Mouse (Mus musculus): ENCODE data around the gene Slc6a16. TPM values are rescaled to one million over a fixed set of nuclear protein-coding genes. Genes with fewer than 3 reads are reported as not detected.
"Not testable (repeated sequence)": the region's sequence is repeated elsewhere in the genome, so short reads cannot be mapped to it uniquely, and the experiment has no call there.

Gene Slc6a16
- polyA plus RNA-seq, 1 experiment, result not detected

DNA sequence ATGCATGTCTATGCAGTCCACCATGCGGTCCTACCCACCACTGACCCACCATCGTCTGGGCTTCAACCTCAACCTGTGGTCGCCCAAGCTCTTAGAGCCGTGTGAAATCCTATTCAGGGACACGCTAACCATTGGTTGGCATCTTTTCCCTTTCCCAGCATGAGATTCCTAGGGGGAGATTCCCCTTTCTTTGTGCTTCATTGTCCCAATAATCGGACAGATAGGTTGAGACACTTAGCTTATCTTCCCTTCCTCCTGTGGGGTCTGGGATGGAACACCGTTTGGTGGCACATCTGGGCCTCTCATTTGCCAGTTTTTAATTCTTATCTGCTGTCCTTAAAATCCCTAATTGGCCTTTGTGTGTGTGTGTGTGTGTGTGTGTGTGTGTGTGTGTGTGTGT, 776 bp upstream of the Slc6a16 start:
- H3K4me3 ChIP-seq (ENCODE audit: insufficient read depth, low read length), result no peak overlapping the region
- TF ChIP-seq POLR2A (IDR thresholded peaks at IDR 0.05; ENCODE audit: low read depth, low read length), result no peak
- TF ChIP-seq CTCF (IDR thresholded peaks at IDR 0.05; ENCODE audit: borderline replicate concordance, insufficient read depth, low read length), result no peak
- H3K27ac ChIP-seq (ENCODE audit: insufficient read depth, low read length), result no peak overlapping the region

DNA sequence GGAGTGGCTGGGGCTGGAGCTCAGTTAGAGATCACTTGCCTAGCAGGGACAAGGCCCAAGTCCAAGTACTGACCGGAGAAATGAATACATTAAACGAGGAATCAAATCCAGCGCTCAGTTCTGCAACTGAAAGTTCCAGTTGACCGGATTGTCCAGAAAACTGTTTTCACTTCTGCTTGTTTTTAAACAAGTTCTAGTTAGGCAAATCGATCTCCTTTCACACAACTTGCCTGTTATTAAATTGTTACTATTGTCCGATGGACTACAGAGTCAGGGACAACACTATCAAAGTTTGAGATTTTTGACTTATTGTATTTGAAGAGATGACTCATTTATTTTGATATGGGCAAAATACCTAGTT, 484 bp downstream of the Slc6a16 start:
- H3K4me3 ChIP-seq (ENCODE audit: insufficient read depth, low read length), result no peak overlapping the region
- H3K27ac ChIP-seq (ENCODE audit: insufficient read depth, low read length), result no peak overlapping the region
- H3K4me1 ChIP-seq (ENCODE audit: control insufficient read depth, insufficient read depth, low read length), result no peaks in the 10 kb centered on the region
- TF ChIP-seq POLR2A (IDR thresholded peaks at IDR 0.05; ENCODE audit: low read depth, low read length) (no peak), CTCF (IDR thresholded peaks at IDR 0.05; ENCODE audit: borderline replicate concordance, insufficient read depth, low read length) (no peak)

More for the DNA sequence above, 776 bp upstream of the Slc6a16 start:
- H3K4me1 ChIP-seq (ENCODE audit: control insufficient read depth, insufficient read depth, low read length), result no peaks in the 10 kb centered on the region

DNA sequence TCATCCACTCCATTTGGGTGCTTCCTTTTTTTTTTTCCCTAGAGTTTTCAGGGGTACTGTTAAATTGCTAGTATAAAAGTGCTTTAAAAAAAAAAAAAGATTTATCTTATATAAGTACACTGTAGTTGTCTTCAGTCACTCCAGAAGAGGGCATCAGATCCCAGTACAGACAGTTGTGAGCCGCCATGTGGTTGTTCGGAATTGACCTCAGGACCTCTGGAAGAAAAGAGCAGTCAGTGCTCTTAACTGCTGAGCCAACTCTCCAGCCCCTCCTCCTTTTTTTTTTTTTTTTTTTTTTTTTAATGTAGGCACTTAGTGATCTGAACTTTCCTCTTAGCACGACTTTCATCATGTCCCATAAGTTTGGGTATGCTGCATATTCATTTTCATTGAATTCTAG, 6.8 kb downstream of the Slc6a16 start:
- Histone ChIP-seq H3K4me1 (ENCODE audit: control insufficient read depth, insufficient read depth, low read length) (no peaks in the 10 kb centered on the region), H3K4me3 (ENCODE audit: insufficient read depth, low read length) (no peak overlapping the region), H3K27ac (ENCODE audit: insufficient read depth, low read length) (no peak overlapping the region)
- TF ChIP-seq CTCF (IDR thresholded peaks at IDR 0.05; ENCODE audit: borderline replicate concordance, insufficient read depth, low read length) (no peak), POLR2A (IDR thresholded peaks at IDR 0.05; ENCODE audit: low read depth, low read length) (no peak)

DNA sequence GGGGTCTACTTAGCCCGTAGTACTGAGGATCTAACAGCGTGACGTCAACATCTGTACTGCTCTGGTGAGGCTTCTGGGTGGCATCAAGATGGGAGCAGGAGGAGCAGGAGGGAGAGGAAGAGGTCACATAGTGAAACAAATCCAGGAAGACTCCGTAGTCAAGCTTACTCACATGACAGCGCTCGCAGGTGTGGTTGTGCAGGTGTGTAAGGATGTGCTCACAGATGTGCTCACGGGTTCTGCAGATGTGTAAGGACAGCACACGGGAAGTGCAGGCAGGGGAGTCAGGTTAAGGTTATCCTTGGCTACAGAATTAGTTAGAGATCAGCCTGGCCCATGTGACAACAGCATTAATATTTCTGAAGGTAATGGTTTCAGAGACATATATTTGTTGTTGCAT, 12.9 kb downstream of the Slc6a16 start:
- Histone ChIP-seq H3K4me3 (ENCODE audit: insufficient read depth, low read length) (no peak overlapping the region), H3K4me1 (ENCODE audit: control insufficient read depth, insufficient read depth, low read length) (no peaks in the 10 kb centered on the region), H3K27ac (ENCODE audit: insufficient read depth, low read length) (no peak overlapping the region)
- TF ChIP-seq POLR2A (IDR thresholded peaks at IDR 0.05; ENCODE audit: low read depth, low read length) (no peak), CTCF (IDR thresholded peaks at IDR 0.05; ENCODE audit: borderline replicate concordance, insufficient read depth, low read length) (no peak)

DNA sequence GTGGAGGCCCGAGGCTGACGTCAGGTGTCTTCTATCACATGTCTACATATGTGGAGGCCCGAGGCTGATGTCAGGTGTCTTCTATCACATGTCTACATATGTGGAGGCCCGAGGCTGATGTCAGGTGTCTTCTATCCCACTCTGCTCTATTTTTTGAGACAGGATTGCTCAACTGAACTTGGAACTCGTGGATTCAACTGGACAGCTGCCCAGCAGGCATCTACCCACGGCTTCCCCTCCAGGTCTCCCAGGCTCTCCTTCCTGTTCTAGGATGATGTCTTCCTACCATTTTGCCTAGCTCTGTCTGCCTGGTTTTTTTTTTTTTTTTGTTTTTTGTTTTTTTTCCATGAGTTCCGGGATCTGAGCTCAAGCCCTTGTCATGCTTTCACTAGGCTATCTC, 14.9 kb downstream of the Slc6a16 start:
- H3K27ac ChIP-seq (ENCODE audit: insufficient read depth, low read length); H3K4me3 ChIP-seq (ENCODE audit: insufficient read depth, low read length); H3K4me1 ChIP-seq (ENCODE audit: control insufficient read depth, insufficient read depth, low read length): not testable (repeated sequence)

DNA sequence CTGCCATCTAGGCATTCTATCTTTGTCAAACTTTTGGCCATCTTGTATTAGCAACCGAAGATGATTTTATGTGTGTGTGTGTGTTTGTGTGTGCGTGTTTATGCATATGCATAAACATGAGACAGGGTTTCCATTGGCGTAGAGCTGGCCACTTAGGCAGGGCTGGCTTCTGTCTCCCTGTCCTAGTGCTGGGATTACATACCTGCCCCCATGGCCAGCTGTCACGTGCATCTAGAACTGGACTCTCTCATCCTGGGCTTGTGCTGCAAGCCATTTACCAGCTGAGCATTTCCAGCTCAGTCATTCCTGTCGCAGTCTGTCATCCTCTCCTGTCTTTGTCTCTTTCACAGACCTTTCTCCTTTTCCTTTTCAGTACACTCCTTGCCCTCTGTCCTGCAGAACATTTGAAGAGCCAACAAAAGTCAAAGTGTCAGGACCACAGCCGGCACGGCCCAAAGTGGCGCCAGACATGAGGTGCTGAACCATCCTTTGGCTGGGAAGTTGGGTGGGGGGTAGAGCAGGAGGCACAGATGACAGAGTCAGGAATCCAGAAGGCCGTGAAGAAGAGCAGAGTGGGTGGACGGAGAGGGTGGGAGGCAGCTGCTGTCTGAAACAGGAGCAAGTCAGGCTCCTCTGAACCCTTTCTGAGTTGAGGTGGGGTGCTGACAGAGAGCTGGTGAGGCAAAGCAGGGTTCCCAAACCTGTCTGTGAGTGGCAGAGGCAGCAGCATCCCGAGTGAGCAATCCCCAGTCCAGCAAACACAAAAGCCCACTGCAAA, 16.4 kb downstream of the Slc6a16 start:
- TF ChIP-seq POLR2A (IDR thresholded peaks at IDR 0.05; ENCODE audit: low read depth, low read length) (no peak), CTCF (IDR thresholded peaks at IDR 0.05; ENCODE audit: borderline replicate concordance, insufficient read depth, low read length) (no peak)
- Histone ChIP-seq H3K4me3 (ENCODE audit: insufficient read depth, low read length) (no peak overlapping the region), H3K27ac (ENCODE audit: insufficient read depth, low read length) (no peak overlapping the region), H3K4me1 (ENCODE audit: control insufficient read depth, insufficient read depth, low read length) (no peaks in the 10 kb centered on the region)

DNA sequence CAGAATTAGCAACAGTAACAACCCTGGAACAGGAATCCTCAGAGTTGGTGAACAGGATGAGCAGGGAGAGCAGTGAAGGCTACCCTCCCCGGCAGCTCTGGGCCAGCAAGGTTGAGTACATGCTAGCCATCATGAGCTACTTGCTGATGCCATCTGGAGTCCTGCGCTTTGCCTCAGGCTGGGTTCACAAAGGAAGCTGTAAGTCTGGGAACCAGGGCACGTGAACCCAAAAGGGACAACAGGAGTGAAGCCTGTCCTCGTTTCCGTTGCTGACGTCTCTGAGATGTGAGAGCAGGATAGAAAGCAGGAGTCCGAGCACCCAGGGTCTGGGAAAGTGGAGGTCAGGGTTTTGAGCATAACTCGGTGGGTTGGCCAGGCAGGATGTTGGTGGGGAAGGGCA, 18.4 kb downstream of the Slc6a16 start:
- TF ChIP-seq CTCF (IDR thresholded peaks at IDR 0.05; ENCODE audit: borderline replicate concordance, insufficient read depth, low read length) (no peak), POLR2A (IDR thresholded peaks at IDR 0.05; ENCODE audit: low read depth, low read length) (no peak)
- Histone ChIP-seq H3K4me1 (ENCODE audit: control insufficient read depth, insufficient read depth, low read length) (no peaks in the 10 kb centered on the region), H3K4me3 (ENCODE audit: insufficient read depth, low read length) (no peak overlapping the region), H3K27ac (ENCODE audit: insufficient read depth, low read length) (no peak overlapping the region)

DNA sequence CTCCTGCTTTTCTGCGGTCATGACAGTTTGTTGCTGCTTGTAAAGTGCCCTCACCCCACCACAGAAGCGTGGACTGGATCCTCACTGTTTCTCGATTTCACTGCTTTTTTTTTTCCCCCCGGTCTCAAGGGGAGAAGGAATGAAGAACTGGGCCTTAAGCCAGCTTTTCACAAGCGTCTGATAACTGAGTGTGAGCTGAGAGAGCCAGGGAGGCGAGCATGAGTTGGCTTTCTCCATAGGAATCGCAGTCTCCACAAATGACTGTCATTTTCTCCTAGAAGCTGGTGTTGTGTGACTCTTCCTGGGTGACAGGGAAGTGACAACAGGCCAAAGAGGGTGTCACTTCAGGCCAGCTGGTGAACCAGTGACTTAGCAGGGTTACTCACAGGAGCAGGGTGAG, 21.4 kb downstream of the Slc6a16 start:
- TF ChIP-seq POLR2A (IDR thresholded peaks at IDR 0.05; ENCODE audit: low read depth, low read length) (no peak), CTCF (IDR thresholded peaks at IDR 0.05; ENCODE audit: borderline replicate concordance, insufficient read depth, low read length) (no peak)
- Histone ChIP-seq H3K4me1 (ENCODE audit: control insufficient read depth, insufficient read depth, low read length) (no peaks in the 10 kb centered on the region), H3K27ac (ENCODE audit: insufficient read depth, low read length) (no peak overlapping the region), H3K4me3 (ENCODE audit: insufficient read depth, low read length) (no peak overlapping the region)

DNA sequence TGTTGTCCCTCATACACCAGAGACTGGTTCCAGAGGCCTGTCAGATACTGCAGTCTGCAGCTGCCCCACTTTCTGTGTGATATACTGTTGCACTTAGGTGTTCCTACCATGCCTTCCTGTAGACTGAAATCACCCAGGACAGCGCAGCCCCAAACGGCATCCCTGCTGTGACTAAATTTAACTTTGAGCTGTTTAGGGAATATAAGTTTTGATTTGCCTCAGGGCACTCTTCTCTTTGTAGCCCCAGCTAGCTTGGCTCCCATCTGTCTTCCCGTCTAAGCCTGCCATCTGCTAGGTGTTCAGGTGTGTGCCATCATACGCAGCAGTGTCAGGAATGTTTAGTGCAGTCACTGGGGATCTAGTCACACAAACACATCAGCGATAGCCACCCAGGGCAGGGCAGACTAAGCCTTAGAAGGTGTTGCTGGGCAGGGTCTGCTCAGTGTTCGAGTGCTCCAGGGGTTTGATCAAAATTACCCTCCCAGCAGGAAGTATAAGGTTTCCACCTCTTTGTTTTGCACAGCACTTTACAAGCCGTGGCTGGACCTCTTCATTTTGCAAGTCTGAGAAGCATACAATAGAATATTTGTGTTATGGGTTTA, 22.2 kb downstream of the Slc6a16 start:
- TF ChIP-seq CTCF (IDR thresholded peaks at IDR 0.05; ENCODE audit: borderline replicate concordance, insufficient read depth, low read length) (no peak), POLR2A (IDR thresholded peaks at IDR 0.05; ENCODE audit: low read depth, low read length) (no peak)
- H3K4me1 ChIP-seq (ENCODE audit: control insufficient read depth, insufficient read depth, low read length), result no peaks in the 10 kb centered on the region
- no peak overlapping the region for H3K27ac ChIP-seq (ENCODE audit: insufficient read depth, low read length)
- H3K4me3 ChIP-seq (ENCODE audit: insufficient read depth, low read length), result no peak overlapping the region

DNA sequence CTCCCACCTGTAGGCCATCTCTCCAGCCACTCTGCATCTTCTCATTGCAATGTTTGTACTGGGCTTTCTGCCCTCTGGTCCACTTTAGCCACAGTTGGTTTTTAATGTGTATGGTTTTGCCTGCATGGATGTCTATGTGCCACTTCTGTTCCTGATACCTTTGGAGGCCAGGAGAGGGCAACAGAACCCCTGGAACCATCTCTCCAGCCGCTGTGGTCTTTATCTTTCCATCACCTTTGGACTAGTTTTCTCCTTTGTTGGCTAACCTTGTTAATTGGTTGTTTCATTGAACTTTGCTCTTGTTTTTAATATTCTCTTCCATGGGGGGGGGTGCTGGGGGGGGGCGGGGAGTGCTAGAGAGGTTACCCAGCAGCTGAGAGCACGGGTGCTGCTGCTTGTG, 23.5 kb downstream of the Slc6a16 start:
- TF ChIP-seq CTCF (IDR thresholded peaks at IDR 0.05; ENCODE audit: borderline replicate concordance, insufficient read depth, low read length), result no peak
- no peak for TF ChIP-seq POLR2A (IDR thresholded peaks at IDR 0.05; ENCODE audit: low read depth, low read length)
- Histone ChIP-seq H3K27ac (ENCODE audit: insufficient read depth, low read length) (no peak overlapping the region), H3K4me3 (ENCODE audit: insufficient read depth, low read length) (no peak overlapping the region), H3K4me1 (ENCODE audit: control insufficient read depth, insufficient read depth, low read length) (no peaks in the 10 kb centered on the region)
